Mouse (Mus musculus) kidney, adult 11 months (tissue): ENCODE data around the gene Rims4.

Experiments
- DNase-seq: peaks from one replicate; pipeline ENCODE4 v3.0.0; 2022

Gene Rims4

GRCm38 (mm10) chr2:163918317-163919258 is at the start of gene Rims4:
Gene Rims4, minus strand, starts transcription at chr2:163918683.
- no peak for DNase-seq

- DNase-seq = no peak
These were observed 47.2 kb upstream of the Rims4 start for GRCm38 (mm10) chr2:163965706-163966105.

GRCm38 (mm10) chr2:163964606-163965560 is 46.4 kb upstream of the Rims4 start:
- DNase-seq = no peak

GRCm38 (mm10) chr2:163953622-163954310 is 35.3 kb upstream of the Rims4 start:
- DNase-seq = no peak

- peak; percentile 34 for DNase-seq
These were observed 33.3 kb upstream of the Rims4 start for GRCm38 (mm10) chr2:163951770-163952169.

GRCm38 (mm10) chr2:163947976-163948375 is 29.5 kb upstream of the Rims4 start:
- DNase-seq = no peak

GRCm38 (mm10) chr2:163946221-163946620 is 27.7 kb upstream of the Rims4 start:
- no peak for DNase-seq

- no peak for DNase-seq
These were observed 26.0 kb upstream of the Rims4 start for GRCm38 (mm10) chr2:163944511-163944910.

- DNase-seq = no peak
These were observed 24.6 kb upstream of the Rims4 start for GRCm38 (mm10) chr2:163943056-163943455.

- no peak for DNase-seq
These were observed 21.0 kb upstream of the Rims4 start for GRCm38 (mm10) chr2:163939522-163939921.

GRCm38 (mm10) chr2:163932151-163932550 is 13.7 kb upstream of the Rims4 start:
- DNase-seq = no peak

- DNase-seq = no peak
These were observed 10.1 kb upstream of the Rims4 start for GRCm38 (mm10) chr2:163928464-163929200.

- DNase-seq = no peak
These were observed 6.6 kb upstream of the Rims4 start for GRCm38 (mm10) chr2:163925044-163925443.

GRCm38 (mm10) chr2:163924531-163924930 is 6.0 kb upstream of the Rims4 start:
- DNase-seq = no peak

GRCm38 (mm10) chr2:163923113-163923512 is 4.6 kb upstream of the Rims4 start:
- DNase-seq = no peak

GRCm38 (mm10) chr2:163919581-163919980 is 1.1 kb upstream of the Rims4 start:
- no peak for DNase-seq

- DNase-seq = no peak
These were observed 1.8 kb downstream of the Rims4 start for GRCm38 (mm10) chr2:163916703-163917102.

- DNase-seq = no peak
These were observed 3.1 kb downstream of the Rims4 start for GRCm38 (mm10) chr2:163915294-163915791.

- DNase-seq = no peak
These were observed 4.4 kb downstream of the Rims4 start for GRCm38 (mm10) chr2:163914107-163914506.

GRCm38 (mm10) chr2:163913704-163914103 is 4.8 kb downstream of the Rims4 start:
- DNase-seq = no peak

GRCm38 (mm10) chr2:163911826-163912444 is 6.5 kb downstream of the Rims4 start:
- no peak for DNase-seq
